Mouse (Mus musculus): ENCODE results near the gene Adgrd1. TPM values are rescaled to one million over a fixed set of nuclear protein-coding genes. Genes with fewer than 3 reads are reported as not detected.

Adgrd1 gene
- polyA plus RNA-seq, 1 experiment from 2014 or later, result not detected

- DNase-seq (ENCODE audit: low spot score), result no peak
- Histone ChIP-seq H3K9me3 (ENCODE audit: control insufficient read depth, low read length) (no peaks in the 10 kb centered on the region), H3K4me2 (ENCODE audit: low read depth, low read length, severe bottlenecking) (peak overlapping the region; percentile 34; the same call in 1 of the 2 replicates), H3K36me3 (ENCODE audit: control insufficient read depth, insufficient read depth, low read length) (no peaks in the 10 kb centered on the region), H3K4me3 (ENCODE audit: low read depth, low read length) (no peak overlapping the region), H3K9ac (ENCODE audit: low read length) (peak overlapping the region; percentile 9), H3K27ac (ENCODE audit: low read depth, low read length) (peak overlapping the region; percentile 67; the same call in 1 of the 2 replicates), H3K4me1 (replicated peaks; ENCODE audit: control insufficient read depth, insufficient read depth, low read length) (peaks cover 11% of the 10 kb centered on the region), H3K27me3 (ENCODE audit: control insufficient read depth, insufficient read depth, low read length) (no peaks in the 10 kb centered on the region)
- ATAC-seq (replicated peaks; ENCODE audit: low FRiP score), result no peak
- 56% methylated on average over 14 of the region's 14 CpGs for WGBS
These were observed 58.7 kb downstream of the Adgrd1 start for GRCm38 (mm10) chr5:129155023-129155901.

- H3K27ac ChIP-seq (ENCODE audit: low read depth, low read length), result peak overlapping the region; percentile 67; the same call in 1 of the 2 replicates
- peak overlapping the region; percentile 20 for H3K9ac ChIP-seq (ENCODE audit: low read length)
- no peaks in the 10 kb centered on the region for H3K36me3 ChIP-seq (ENCODE audit: control insufficient read depth, insufficient read depth, low read length)
- no peaks in the 10 kb centered on the region for H3K27me3 ChIP-seq (ENCODE audit: control insufficient read depth, insufficient read depth, low read length)
- 6% methylated on average over 9 of the region's 9 CpGs for WGBS
- H3K4me2 ChIP-seq (ENCODE audit: low read depth, low read length, severe bottlenecking), result peak overlapping the region; percentile 34
- H3K4me3 ChIP-seq (ENCODE audit: low read depth, low read length), result no peak overlapping the region
- DNase-seq (ENCODE audit: low spot score) (peak; percentile 64), ATAC-seq (replicated peaks; ENCODE audit: low FRiP score) (peak; percentile 85)
- H3K9me3 ChIP-seq (ENCODE audit: control insufficient read depth, low read length), result no peaks in the 10 kb centered on the region
- peaks cover 11% of the 10 kb centered on the region for H3K4me1 ChIP-seq (replicated peaks; ENCODE audit: control insufficient read depth, insufficient read depth, low read length)
These were observed 59.4 kb downstream of the Adgrd1 start for GRCm38 (mm10) chr5:129155902-129156311.

DNA sequence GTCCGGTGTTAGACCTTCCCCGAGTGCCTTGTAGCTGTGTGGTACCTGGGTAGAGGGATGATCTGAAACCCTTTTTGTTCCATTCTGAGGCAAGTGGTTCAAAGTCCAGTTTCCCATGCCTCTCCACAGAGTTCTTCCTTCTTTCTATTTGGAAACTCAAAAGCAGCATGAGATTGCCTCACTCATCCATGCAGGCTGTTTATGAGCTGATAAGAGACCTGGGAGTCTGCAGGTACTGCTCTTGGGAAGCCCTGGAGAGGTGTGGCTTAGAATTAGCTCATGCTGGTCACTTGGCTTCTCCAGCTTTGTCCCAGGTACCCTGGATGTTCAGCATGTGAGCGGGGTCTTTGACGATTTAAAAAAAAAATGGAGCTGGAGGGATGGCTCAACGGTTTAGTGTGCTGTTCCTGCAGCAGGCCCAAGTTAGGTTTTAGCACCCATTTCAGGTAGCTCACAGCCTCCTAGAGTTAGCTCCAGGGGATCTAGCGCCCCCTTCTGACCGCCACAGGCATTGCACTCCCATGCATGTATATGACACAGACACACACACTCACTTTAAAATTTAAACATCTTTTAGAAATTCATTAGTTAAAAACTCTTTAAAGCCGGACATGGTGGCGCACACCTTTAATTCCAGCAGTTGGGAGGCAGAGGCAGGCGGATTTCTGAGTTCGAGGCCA is 65.0 kb downstream of the Adgrd1 start:
- WGBS, result 86% methylated on average over 11 of the region's 11 CpGs
- no peak overlapping the region for H3K4me3 ChIP-seq (ENCODE audit: low read depth, low read length)
- H3K4me1 ChIP-seq (replicated peaks; ENCODE audit: control insufficient read depth, insufficient read depth, low read length), result peaks cover 4% of the 10 kb centered on the region; the same call in 1 of the 2 replicates
- no peaks in the 10 kb centered on the region for H3K36me3 ChIP-seq (ENCODE audit: control insufficient read depth, insufficient read depth, low read length)
- no peaks in the 10 kb centered on the region for H3K27me3 ChIP-seq (ENCODE audit: control insufficient read depth, insufficient read depth, low read length)
- no peak overlapping the region for H3K4me2 ChIP-seq (ENCODE audit: low read depth, low read length, severe bottlenecking)
- H3K9me3 ChIP-seq (ENCODE audit: control insufficient read depth, low read length), result no peaks in the 10 kb centered on the region
- ATAC-seq (replicated peaks; ENCODE audit: low FRiP score) (no peak), DNase-seq (ENCODE audit: low spot score) (no peak)
- H3K9ac ChIP-seq (ENCODE audit: low read length), result no peak overlapping the region
- H3K27ac ChIP-seq (ENCODE audit: low read depth, low read length), result no peak overlapping the region

- DNase-seq (ENCODE audit: low spot score) (no peak), ATAC-seq (replicated peaks; ENCODE audit: low FRiP score) (no peak)
- 75% methylated on average over 8 of the region's 8 CpGs for WGBS
- H3K36me3 ChIP-seq (ENCODE audit: control insufficient read depth, insufficient read depth, low read length), result no peaks in the 10 kb centered on the region
- no peaks in the 10 kb centered on the region for H3K4me1 ChIP-seq (replicated peaks; ENCODE audit: control insufficient read depth, insufficient read depth, low read length)
- no peaks in the 10 kb centered on the region for H3K9me3 ChIP-seq (ENCODE audit: control insufficient read depth, low read length)
- H3K4me3 ChIP-seq (ENCODE audit: low read depth, low read length), result no peak overlapping the region
- no peak overlapping the region for H3K9ac ChIP-seq (ENCODE audit: low read length)
- H3K27me3 ChIP-seq (ENCODE audit: control insufficient read depth, insufficient read depth, low read length), result no peaks in the 10 kb centered on the region
- no peak overlapping the region for H3K4me2 ChIP-seq (ENCODE audit: low read depth, low read length, severe bottlenecking)
- H3K27ac ChIP-seq (ENCODE audit: low read depth, low read length), result no peak overlapping the region
These were observed 66.9 kb downstream of the Adgrd1 start for GRCm38 (mm10) chr5:129163416-129163815.

DNA sequence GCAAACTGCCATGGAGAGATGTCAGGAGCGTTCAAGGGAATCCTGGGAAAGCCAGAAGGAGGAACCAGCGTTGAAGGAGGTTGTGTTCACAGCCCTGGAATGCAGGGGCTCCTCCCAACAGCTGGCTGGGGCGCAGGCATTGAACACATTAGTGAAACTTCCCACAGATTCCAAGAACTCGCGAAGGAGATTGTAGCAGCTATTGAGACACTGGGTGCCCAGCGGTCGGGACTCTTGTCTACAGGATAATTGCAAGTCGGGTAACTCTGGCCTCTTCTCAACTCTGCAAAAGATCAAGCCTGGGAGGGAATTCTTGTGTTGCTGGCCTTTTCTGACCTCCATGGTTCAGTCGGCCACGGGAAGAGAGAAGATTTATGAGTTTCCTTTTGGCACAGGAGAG is 67.5 kb downstream of the Adgrd1 start:
- no peak for ATAC-seq (replicated peaks; ENCODE audit: low FRiP score)
- H3K9me3 ChIP-seq (ENCODE audit: control insufficient read depth, low read length), result no peaks in the 10 kb centered on the region
- no peaks in the 10 kb centered on the region for H3K36me3 ChIP-seq (ENCODE audit: control insufficient read depth, insufficient read depth, low read length)
- no peak overlapping the region for H3K4me2 ChIP-seq (ENCODE audit: low read depth, low read length, severe bottlenecking)
- H3K27ac ChIP-seq (ENCODE audit: low read depth, low read length), result no peak overlapping the region
- no peak overlapping the region for H3K4me3 ChIP-seq (ENCODE audit: low read depth, low read length)
- H3K9ac ChIP-seq (ENCODE audit: low read length), result no peak overlapping the region
- whole genome bisulfite sequencing, result 57% methylated on average over 10 of the region's 10 CpGs
- no peak for DNase-seq (ENCODE audit: low spot score)
- no peaks in the 10 kb centered on the region for H3K27me3 ChIP-seq (ENCODE audit: control insufficient read depth, insufficient read depth, low read length)
- no peaks in the 10 kb centered on the region for H3K4me1 ChIP-seq (replicated peaks; ENCODE audit: control insufficient read depth, insufficient read depth, low read length)

DNA sequence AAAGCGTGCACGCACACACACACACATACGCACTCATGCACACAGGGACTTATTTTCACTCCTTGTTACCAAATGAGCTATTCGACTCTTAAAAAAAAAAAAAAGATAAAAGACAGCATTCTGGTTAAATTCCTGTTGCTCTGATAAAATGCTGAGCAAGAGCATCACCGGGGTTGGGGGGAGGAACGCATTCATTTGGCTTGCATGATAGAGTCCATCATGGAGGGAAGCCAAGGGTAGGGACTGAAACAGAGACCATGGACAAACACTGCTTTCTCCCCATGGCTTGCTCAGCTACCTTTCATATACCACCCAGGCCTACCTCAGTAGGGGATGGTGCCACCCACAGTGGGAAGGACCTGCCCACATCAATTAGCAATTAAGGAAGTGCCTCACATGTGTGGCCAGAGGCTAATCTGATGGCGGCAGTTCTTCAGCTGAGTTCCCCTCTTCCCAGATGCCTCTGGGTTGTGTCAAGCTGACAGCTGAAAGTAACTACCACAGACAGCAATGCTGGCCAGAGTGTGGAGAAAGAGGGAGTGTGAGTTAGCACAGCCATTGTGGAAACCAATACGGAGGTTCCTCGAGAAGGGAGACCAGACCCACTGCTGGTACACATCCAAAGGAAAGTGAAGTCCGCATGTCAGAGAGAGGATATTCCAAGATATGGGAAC is 68.5 kb downstream of the Adgrd1 start:
- Histone ChIP-seq H3K27ac (ENCODE audit: low read depth, low read length) (no peak overlapping the region), H3K9ac (ENCODE audit: low read length) (no peak overlapping the region), H3K36me3 (ENCODE audit: control insufficient read depth, insufficient read depth, low read length) (no peaks in the 10 kb centered on the region), H3K27me3 (ENCODE audit: control insufficient read depth, insufficient read depth, low read length) (no peaks in the 10 kb centered on the region), H3K4me2 (ENCODE audit: low read depth, low read length, severe bottlenecking) (no peak overlapping the region), H3K4me1 (replicated peaks; ENCODE audit: control insufficient read depth, insufficient read depth, low read length) (peaks cover 6% of the 10 kb centered on the region; the same call in 1 of the 2 replicates), H3K9me3 (ENCODE audit: control insufficient read depth, low read length) (no peaks in the 10 kb centered on the region), H3K4me3 (ENCODE audit: low read depth, low read length) (no peak overlapping the region)
- DNase-seq (ENCODE audit: low spot score) (no peak), ATAC-seq (replicated peaks; ENCODE audit: low FRiP score) (no peak)
- 91% methylated on average over 10 of the region's 10 CpGs for whole genome bisulfite sequencing

GRCm38 (mm10) chr5:129165595-129165994 is 69.0 kb downstream of the Adgrd1 start:
- 87% methylated on average over 7 of the region's 7 CpGs for WGBS

GRCm38 (mm10) chr5:129169090-129169489 is 72.5 kb downstream of the Adgrd1 start:
- 84% methylated on average over 5 of the region's 5 CpGs for WGBS
- no peaks in the 10 kb centered on the region for H3K27me3 ChIP-seq (ENCODE audit: control insufficient read depth, insufficient read depth, low read length)
- no peak overlapping the region for H3K4me3 ChIP-seq (ENCODE audit: low read depth, low read length)
- H3K27ac ChIP-seq (ENCODE audit: low read depth, low read length), result no peak overlapping the region
- ATAC-seq (replicated peaks; ENCODE audit: low FRiP score) (no peak), DNase-seq (ENCODE audit: low spot score) (no peak)
- H3K9ac ChIP-seq (ENCODE audit: low read length), result no peak overlapping the region
- H3K4me1 ChIP-seq (replicated peaks; ENCODE audit: control insufficient read depth, insufficient read depth, low read length), result peaks cover 7% of the 10 kb centered on the region; the same call in 1 of the 2 replicates
- no peak overlapping the region for H3K4me2 ChIP-seq (ENCODE audit: low read depth, low read length, severe bottlenecking)
- no peaks in the 10 kb centered on the region for H3K9me3 ChIP-seq (ENCODE audit: control insufficient read depth, low read length)
- no peaks in the 10 kb centered on the region for H3K36me3 ChIP-seq (ENCODE audit: control insufficient read depth, insufficient read depth, low read length)

More at GRCm38 (mm10) chr5:129165595-129165994, 69.0 kb downstream of the Adgrd1 start:
- peaks cover 7% of the 10 kb centered on the region; the same call in 1 of the 2 replicates for H3K4me1 ChIP-seq (replicated peaks; ENCODE audit: control insufficient read depth, insufficient read depth, low read length)
- DNase-seq (ENCODE audit: low spot score) (no peak), ATAC-seq (replicated peaks; ENCODE audit: low FRiP score) (no peak)
- no peak overlapping the region for H3K4me2 ChIP-seq (ENCODE audit: low read depth, low read length, severe bottlenecking)
- H3K27me3 ChIP-seq (ENCODE audit: control insufficient read depth, insufficient read depth, low read length), result no peaks in the 10 kb centered on the region
- H3K4me3 ChIP-seq (ENCODE audit: low read depth, low read length), result no peak overlapping the region
- H3K9ac ChIP-seq (ENCODE audit: low read length), result no peak overlapping the region
- no peaks in the 10 kb centered on the region for H3K9me3 ChIP-seq (ENCODE audit: control insufficient read depth, low read length)
- no peak overlapping the region for H3K27ac ChIP-seq (ENCODE audit: low read depth, low read length)
- no peaks in the 10 kb centered on the region for H3K36me3 ChIP-seq (ENCODE audit: control insufficient read depth, insufficient read depth, low read length)
